Mouse (Mus musculus) lung, postnatal 10 days (tissue): ENCODE results near the gene Gm5065.

Experiments
- DNase-seq: peaks from one replicate; pipeline ENCODE4 v3.0.0; 2021

The Gm5065 gene

GRCm38 (mm10) chr7:5350237-5350636, at the start of gene Gm5065:
Gm5065 (plus strand) TSS chr7:5350537.
- no peak for DNase-seq

- no peak for DNase-seq
These were observed 22.8 kb upstream of the Gm5065 start for GRCm38 (mm10) chr7:5327511-5327910.

GRCm38 (mm10) chr7:5350935-5351334, 598 bp downstream of the Gm5065 start, which contains the start of gene Nlrp2:
Nlrp2 (minus strand) TSS chr7:5351035.
- no peak for DNase-seq

- no peak for DNase-seq
These were observed 13.3 kb downstream of the Gm5065 start for GRCm38 (mm10) chr7:5363599-5363998.

GRCm38 (mm10) chr7:5366724-5367123, 16.4 kb downstream of the Gm5065 start:
- no peak for DNase-seq

GRCm38 (mm10) chr7:5406201-5406600, 55.9 kb downstream of the Gm5065 start:
- no peak for DNase-seq
